Mouse (Mus musculus): ENCODE results near the gene Gm15517. TPM values are rescaled to one million over a fixed set of nuclear protein-coding genes. Genes with fewer than 3 reads are reported as not detected.

Gene Gm15517
- polyA plus RNA-seq, 1 experiment from 2014 or later = not detected

Other genes starting within 250 kb of the Gm15517 start
- not detected in 2 replicates for gene Klk1b26, start 249.3 kb upstream of the Gm15517 start, polyA plus RNA-seq (2016; fragmentation: Nextera tagmentation; extraction: Ambion mirVana)
- not detected in 2 replicates for gene Klk1b27, start 209.2 kb upstream of the Gm15517 start, polyA plus RNA-seq (2016; fragmentation: Nextera tagmentation; extraction: Ambion mirVana)
- not detected in 2 replicates for gene Klk1b21, start 159.1 kb upstream of the Gm15517 start, polyA plus RNA-seq (2016; fragmentation: Nextera tagmentation; extraction: Ambion mirVana)
- not detected in 2 replicates for gene Klk1b22, start 148.8 kb upstream of the Gm15517 start, polyA plus RNA-seq (2016; fragmentation: Nextera tagmentation; extraction: Ambion mirVana)
- gene Klk1b16, start 124.7 kb upstream of the Gm15517 start, polyA plus RNA-seq (2016; fragmentation: Nextera tagmentation; extraction: Ambion mirVana) = not detected in 2 replicates
- not detected in 2 replicates for gene Klk1b24, start 73.2 kb upstream of the Gm15517 start, polyA plus RNA-seq (2016; fragmentation: Nextera tagmentation; extraction: Ambion mirVana)
- not detected in 2 replicates for gene Klk1b3, start 63.3 kb upstream of the Gm15517 start, polyA plus RNA-seq (2016; fragmentation: Nextera tagmentation; extraction: Ambion mirVana)
- gene Klk1b4, start 54.0 kb upstream of the Gm15517 start, polyA plus RNA-seq (2016; fragmentation: Nextera tagmentation; extraction: Ambion mirVana) = not detected in 2 replicates
- gene Klk1b5, start 45.5 kb upstream of the Gm15517 start, polyA plus RNA-seq (2016; fragmentation: Nextera tagmentation; extraction: Ambion mirVana) = not detected in 2 replicates
- gene Klk1, start 36.1 kb upstream of the Gm15517 start, polyA plus RNA-seq (2016; fragmentation: Nextera tagmentation; extraction: Ambion mirVana) = not detected in 2 replicates
- gene Gm36864, start 25.3 kb upstream of the Gm15517 start, polyA plus RNA-seq (2016; fragmentation: Nextera tagmentation; extraction: Ambion mirVana) = not detected in 2 replicates
- gene 1700028J19Rik, start 14.8 kb upstream of the Gm15517 start, polyA plus RNA-seq (2016; fragmentation: Nextera tagmentation; extraction: Ambion mirVana) = 1.1 and 1.2 TPM in 2 replicates
- 182 and 196 TPM in 2 replicates for gene 2410002F23Rik, start 14.7 kb upstream of the Gm15517 start, polyA plus RNA-seq (2016; fragmentation: Nextera tagmentation; extraction: Ambion mirVana)
- gene Acp4, start 4.1 kb upstream of the Gm15517 start, polyA plus RNA-seq (2016; fragmentation: Nextera tagmentation; extraction: Ambion mirVana) = not detected in 2 replicates
- gene Clec11a, start 45.5 kb downstream of the Gm15517 start, polyA plus RNA-seq (2016; fragmentation: Nextera tagmentation; extraction: Ambion mirVana) = 2.0 and 2.9 TPM in 2 replicates
- 12.5 and 12.8 TPM in 2 replicates for gene Shank1, start 48.8 kb downstream of the Gm15517 start, polyA plus RNA-seq (2016; fragmentation: Nextera tagmentation; extraction: Ambion mirVana)
- gene Syt3, start 122.7 kb downstream of the Gm15517 start, polyA plus RNA-seq (2016; fragmentation: Nextera tagmentation; extraction: Ambion mirVana) = 6.8 and 7.5 TPM in 2 replicates
- 1.1 and 1.9 TPM in 2 replicates for gene 1700008O03Rik, start 124.4 kb downstream of the Gm15517 start, polyA plus RNA-seq (2016; fragmentation: Nextera tagmentation; extraction: Ambion mirVana)
- gene Lrrc4b, start 167.6 kb downstream of the Gm15517 start, polyA plus RNA-seq (2016; fragmentation: Nextera tagmentation; extraction: Ambion mirVana) = 12.6 and 12.7 TPM in 2 replicates
- 1.3 and 3.9 TPM in 2 replicates for gene Aspdh, start 203.9 kb downstream of the Gm15517 start, polyA plus RNA-seq (2016; fragmentation: Nextera tagmentation; extraction: Ambion mirVana)
- gene Josd2, start 206.5 kb downstream of the Gm15517 start, polyA plus RNA-seq (2016; fragmentation: Nextera tagmentation; extraction: Ambion mirVana) = 60.5 and 65.1 TPM in 2 replicates
- 134 and 142 TPM in 2 replicates for gene Emc10, start 235.1 kb downstream of the Gm15517 start, polyA plus RNA-seq (2016; fragmentation: Nextera tagmentation; extraction: Ambion mirVana)
- 25.2 and 26.0 TPM in 2 replicates for gene Fam71e1, start 235.1 kb downstream of the Gm15517 start, polyA plus RNA-seq (2016; fragmentation: Nextera tagmentation; extraction: Ambion mirVana)